Mouse (Mus musculus): Measurements from ENCODE around the gene Papss1.
A peak's percentile ranks its signal among the peaks of the same experiment; 100 is the strongest.
"Not testable (repeated sequence)": the region's sequence is repeated elsewhere in the genome, so short reads cannot be mapped to it uniquely, and the experiment has no call there.

The Papss1 gene

DNA sequence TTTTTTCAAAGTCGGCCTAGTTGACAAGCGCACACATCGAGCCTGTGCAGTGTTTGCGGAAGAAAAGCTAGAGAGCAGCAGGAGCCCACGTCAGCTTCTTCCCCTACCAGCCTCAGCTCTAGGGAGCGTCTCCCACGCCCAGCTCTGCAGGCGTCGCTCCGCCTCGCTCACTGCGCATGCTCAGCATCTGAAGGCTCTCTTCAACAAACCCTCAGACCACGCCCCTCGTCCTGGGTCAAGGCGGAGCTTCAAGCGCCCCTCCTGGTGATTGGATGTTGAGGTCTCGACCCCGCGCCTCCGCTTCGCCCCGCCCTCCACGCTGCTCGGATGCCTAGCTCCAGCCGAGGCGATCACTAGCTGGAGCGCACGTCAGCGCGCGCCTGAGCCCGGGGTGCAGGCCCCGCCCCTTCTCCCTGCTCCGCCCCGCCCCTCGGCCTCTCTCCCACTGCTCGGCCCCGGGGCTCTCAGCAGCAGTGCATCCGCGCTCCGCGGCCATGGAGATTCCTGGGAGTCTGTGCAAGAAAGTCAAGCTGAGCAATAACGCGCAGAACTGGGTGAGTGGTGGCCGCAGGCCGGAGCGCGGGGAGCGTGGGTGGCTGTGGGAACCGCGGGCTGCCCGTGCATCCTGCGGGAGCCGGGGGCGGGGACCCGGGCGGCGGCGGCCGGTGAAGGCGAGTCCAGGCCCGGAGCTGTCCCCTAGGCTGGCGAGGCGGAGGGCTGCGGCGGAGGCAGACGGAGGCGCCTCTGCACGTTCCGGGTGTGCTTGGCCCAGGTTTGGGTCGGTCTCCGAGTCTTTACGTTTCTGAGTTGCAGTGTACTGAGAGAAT, at the start of gene Papss1:
Gene Papss1 (plus strand): TSS at position 339 of the 827 bp plus-strand sequence.
- DNase-seq (ENCODE audit: low spot score), result peak; percentile 100

DNA sequence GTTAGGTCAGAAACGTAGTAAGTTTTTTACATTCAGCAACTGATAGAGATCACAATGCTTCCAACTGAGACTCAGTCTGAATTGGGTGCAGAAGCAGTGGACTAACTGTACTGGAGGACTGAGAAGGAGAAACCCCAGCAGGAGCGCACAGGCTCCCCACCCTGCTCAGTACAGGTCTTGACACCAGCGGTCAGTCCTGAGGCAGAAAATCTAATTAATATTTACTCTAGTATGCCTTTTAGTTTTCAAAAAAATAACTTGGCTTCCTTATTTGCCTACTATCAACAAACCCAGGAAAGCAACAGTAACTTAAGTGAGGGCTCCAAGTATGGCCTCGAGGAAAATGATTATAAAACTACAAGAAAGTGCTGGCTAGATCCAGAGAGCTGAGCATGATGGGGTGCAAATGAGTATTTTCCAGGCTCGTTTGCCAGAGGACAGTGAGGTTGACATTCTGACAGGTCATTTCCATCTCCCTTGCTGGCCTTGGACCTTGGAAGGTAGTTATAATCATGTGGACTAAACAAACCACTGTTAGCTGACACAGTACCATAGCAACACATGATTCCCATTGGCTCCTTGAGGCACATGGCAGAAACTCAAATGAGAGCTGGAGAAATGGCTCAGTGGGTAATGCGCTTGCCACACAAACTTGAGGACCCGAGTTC, 48.1 kb upstream of the Papss1 start:
- DNase-seq (ENCODE audit: low spot score), result no peak

DNA sequence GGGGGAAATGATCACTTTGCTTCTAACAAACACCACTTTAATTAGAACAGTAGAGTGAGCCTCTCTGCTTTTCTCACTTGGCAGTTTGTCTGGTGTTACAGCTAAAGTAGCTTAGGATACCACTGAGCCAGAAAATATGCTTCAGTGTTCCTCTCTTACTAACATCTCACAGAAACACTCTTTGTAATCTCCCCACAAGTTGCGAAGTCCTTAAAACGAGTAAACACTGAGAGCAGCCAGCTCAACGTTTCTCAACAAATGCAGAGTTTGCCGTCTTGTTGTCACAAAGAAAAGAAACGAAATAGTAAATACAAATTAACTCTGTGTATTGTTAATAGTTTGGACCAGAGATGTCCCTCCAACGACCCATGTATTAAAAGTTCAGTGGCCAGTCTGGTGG, 46.8 kb upstream of the Papss1 start:
- DNase-seq (ENCODE audit: low spot score), result no peak

DNA sequence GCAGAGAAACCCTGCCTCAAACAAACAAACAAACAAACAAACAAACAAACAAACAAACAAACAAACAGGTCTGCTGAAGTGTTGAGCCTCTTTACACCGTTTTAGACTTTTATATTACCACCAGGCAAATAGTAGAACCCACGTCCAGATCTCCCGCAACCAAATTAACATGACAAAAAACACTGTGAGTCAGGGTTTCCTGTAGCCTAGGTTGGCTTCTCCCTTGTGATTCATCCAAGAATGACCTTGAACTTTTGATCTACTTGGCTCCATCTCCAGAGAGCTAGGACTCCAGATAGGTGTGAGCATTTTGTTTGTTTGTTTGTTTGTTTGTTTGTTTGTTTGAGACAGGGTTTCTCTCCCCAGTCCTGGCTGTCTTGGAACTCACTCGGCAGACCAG, 43.4 kb upstream of the Papss1 start:
- no peak for DNase-seq (ENCODE audit: low spot score)

DNA sequence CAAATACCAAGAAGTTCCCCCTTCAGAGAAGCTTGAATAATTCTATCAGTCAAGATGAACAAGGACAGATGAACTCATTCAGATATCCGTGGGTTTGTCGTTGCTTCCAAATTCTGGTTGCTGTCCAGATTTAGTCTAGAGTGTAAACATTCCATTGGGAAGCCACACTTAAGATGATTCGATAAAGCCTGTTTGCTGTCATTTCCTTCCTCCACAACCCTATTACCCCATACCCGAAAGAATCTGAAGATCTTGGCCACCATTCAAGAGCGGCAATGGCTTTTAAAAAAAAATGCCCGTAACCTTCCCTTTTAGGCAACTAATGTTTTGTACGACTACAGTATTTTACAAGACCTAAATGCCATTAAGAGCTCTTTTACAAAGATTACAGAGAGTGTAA, 42.3 kb upstream of the Papss1 start:
- DNase-seq (ENCODE audit: low spot score), result peak; percentile 47

DNA sequence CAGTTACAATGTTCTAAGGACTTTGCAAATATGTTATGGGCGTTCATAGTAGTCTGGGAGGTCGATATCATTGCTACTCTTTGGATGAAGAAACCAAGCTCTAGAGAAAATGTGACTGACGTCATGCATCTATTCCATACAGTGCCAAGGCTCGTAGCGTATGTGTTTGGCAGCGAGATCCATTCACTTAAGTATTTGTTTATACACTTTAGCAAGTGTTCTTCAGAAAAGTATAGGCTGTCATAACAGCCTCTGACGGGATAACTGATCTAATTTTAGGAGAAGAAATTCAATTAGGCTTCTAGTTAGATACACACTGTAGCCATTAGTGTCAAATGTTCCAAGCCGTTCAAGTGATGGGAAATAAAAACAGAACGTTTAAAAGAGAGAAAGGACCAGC, 40.8 kb upstream of the Papss1 start:
- no peak for DNase-seq (ENCODE audit: low spot score)

DNA sequence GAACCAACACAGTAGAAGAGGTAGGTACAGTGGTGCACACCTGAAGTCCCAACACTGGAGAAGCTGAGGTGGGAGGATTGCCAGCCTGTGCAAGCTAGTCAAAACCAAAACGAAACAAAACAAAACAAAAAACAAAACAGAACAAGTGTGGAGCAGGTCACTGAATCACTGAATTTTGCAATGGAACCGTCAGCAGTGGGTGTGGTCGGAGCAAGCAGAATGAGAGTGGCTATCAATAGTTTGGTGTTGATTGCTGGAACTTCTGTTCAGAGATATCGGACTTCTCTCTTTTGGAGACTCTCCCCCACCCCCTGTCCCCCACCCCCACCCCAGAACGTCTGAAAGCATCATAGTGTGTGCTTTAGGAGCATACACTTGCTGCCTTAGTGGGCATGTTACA, 40.4 kb upstream of the Papss1 start:
- DNase-seq (ENCODE audit: low spot score), result peak; percentile 42

DNA sequence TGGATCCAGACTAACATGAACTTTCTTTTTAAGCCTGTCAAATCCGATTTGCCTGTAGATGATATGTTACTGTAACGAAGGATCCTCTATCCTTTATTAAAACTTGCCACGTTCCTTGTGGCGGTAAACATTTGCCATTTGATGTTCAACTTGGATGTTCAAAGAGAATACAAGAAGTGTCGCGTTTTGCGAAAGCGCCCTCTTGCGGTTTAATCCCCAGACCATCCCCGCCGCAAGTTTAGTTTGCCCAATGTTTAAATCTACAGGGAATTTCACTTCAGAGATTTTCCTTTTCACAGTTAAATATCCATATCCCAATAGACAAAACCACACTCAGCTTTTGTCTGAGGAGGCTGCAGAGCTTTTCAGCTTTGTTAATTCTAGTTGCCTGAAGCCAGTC, 39.8 kb upstream of the Papss1 start:
- no peak for DNase-seq (ENCODE audit: low spot score)

DNA sequence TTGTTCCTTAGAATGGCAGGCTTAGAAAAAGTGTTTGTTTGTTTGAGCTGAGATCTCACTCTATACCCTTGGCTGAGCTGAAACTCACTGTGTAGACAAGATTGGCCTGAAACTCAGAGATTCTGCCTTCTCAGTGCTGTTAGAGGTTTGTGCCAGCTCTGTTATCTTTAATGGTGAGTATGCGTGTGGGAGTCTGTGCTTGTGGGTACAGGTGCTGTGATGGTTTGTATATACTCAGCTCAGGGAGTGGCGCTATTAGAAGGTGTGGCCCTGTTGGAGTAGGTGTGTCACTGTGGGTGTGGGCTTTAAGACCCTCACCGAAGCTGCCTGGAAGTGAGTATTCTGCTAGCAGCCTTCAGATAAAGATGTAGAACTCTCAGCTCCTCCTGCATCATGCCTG, 39.3 kb upstream of the Papss1 start:
- no peak for DNase-seq (ENCODE audit: low spot score)

DNA sequence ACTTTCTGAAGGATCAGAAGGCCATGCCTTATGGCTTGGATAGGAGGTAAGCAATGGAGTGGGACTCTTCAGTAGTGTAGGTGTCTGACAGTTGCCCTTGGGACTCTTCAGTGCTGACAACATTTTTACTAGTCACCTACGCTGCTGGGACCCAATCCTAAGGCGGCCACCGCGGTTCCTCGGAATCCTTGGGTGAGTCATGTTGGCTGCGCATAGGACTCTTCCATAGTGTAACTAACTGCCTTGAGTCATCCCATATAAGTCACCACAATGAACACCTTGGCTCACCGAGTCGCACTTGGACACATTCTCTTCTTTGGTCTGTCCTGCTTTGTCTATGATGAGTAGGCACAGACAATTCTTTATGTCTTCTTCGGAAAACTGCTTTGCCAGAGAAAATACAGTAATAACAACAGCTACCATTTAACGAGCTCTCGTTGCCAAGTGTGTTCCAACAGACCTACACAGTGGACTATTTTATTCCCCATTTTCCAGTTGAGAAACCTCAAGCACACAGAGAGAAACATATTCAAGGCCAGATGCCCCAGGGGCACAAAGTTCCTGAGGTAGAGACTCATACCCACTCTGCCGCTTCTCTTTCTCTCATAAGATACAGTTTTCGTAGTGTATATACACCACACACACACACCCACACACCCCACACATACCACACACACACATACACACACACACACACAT, 23.2 kb upstream of the Papss1 start:
- DNase-seq (ENCODE audit: low spot score), result no peak

DNA sequence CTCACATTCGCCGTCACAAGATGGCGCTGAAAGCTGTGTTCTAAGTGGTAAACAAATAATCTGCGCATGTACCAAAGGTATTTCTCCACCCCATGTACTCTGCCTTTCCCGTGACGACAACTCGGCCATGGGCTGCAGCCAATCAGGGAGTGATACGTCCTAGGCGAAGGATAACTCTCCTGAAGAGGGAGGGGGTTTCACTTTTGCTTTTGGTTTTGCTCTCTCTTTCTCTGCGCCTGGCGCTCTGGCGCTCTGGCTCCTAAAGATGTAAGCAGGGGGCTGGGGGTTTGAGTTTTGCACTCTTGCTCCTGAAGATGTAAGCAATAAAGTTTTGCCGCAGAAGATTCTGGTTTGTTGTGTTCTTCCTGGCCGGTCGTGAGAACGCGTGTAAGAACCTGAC, 17.0 kb upstream of the Papss1 start:
- not testable (repeated sequence) for DNase-seq (ENCODE audit: low spot score)

DNA sequence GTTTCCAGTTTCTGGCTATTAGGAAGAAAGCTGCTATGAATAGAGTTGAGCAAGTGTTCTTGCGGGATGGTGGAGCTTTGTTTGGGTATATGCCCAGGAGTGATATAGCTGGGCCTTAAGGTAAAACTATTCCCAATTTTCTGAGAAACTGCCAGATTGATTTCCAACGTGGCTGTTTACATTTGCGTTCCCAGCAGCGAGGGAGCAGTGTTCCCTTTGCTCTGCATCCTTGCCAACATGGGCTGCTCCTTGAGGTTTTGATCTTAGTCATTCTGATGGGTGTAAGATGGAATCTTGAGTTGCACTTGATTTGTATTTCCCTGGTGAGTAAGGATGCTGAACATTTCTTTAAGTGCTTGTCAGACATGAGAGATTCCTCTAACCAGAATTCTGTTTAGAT, 14.5 kb upstream of the Papss1 start:
- DNase-seq (ENCODE audit: low spot score), result no peak

DNA sequence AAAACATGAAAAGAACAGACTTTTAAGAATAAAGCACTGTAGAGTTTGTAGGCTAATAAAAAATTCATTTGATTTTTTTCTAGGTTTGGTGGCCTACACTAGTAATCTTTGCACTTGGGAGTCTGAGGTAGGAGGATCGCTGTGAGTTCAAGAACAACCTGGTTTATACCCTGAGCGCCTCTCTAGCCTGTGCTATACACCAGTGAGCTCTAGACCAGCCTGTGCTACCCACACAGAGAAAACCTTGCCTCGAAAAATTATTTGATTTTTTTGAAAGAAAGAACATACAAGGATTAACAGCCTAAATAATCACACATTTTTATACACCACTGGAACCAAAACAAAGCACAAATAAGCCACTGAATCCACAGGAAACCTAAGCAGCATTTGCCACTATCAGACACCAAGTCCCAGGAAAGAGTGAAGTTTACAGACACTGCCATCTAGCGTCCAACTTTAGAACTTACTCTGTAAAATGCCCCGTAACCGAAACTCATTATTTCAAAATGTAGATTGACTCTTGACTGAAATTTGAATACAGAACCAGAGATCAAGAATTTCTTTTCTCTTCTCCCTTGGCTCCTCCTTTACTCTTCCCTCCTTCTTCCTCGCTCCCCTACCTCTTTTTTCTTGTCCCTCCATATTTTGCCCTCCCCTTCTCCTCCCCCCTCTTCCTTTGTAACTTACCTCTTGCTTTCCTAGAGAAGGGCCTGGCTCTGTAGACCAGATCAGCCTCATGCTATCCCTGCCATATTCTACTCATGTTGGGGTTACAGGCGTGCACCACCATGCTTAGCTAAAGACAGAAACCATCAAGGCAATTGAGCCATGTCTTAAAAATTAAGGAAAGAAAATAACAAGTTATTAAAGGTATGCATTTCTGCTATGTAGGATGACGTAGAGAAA, 12.0 kb upstream of the Papss1 start:
- peak; percentile 86 for DNase-seq (ENCODE audit: low spot score)

DNA sequence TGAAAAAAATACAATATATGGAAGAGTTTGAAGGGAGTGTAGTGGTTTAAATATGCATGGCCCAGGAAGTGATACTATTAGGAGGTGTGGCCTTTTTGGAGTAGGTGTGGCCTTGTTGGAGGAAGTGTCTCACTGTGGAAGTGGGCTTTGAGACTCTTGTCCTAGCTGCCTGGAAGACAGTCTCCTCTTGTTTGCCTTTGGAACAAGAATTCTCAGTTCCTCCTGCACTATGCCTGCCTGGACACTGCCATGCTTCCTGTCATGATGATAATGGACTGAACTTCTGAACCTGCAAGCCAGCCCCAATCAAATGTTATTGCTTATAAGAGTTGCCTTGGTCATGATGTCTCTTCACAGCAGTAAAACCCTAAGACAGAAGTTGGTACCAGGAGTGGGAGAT, 8.8 kb upstream of the Papss1 start:
- no peak for DNase-seq (ENCODE audit: low spot score)

DNA sequence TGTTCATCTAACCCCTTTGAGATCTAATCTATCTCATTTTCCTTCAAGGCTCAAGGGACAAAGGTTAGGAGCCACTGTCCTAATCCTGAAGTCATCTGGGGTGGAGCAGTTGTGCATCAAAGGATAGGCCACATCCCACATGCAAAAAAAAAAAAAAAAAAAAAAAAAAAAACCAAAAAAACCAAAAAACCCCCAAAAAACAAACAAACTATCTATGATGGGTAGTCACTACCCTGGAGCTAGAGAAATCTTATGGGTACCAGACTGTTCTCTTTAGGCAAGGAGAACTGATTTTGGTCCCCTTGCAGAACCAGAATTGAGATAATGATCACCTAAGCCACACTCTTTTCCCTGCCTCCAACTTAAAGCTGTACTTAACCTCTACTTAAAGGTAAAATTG, 3.0 kb upstream of the Papss1 start:
- no peak for DNase-seq (ENCODE audit: low spot score)

DNA sequence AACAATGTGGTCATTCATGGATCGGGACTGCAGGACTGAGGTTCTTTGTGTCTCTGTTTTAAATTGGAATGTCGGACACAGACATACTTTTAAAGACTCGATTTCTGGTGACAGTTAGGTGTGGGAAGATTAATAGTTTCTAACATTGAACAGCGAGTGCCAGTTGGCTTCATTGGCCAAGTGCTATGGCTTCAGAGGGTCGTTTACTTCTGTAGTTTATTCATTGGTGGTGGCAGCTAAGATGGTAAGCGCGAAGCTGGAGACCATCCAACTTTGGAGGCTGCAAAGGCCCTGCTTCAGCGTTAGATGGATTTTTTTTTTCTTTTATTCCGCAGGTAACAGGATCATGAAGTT, 666 bp downstream of the Papss1 start:
- DNase-seq (ENCODE audit: low spot score), result no peak

DNA sequence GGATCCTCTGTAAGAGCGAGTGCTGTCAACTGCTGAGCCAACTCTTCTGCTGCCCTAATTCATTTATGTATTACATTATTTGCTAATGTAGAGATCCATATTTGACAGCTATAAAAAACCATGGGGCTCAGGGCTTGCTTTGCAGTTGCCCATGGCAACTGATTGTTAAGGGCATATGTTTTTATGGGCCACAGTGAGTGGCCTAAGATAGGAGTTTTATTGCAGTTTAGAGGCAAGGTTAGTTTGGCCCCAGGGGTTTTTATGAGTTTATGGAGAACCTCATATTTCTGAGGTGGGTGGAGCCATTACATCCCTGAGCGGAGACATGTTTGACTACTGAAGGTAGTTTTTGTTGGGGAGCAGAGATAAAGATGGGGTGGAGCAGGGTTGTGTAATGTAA, 1.7 kb downstream of the Papss1 start:
- no peak for DNase-seq (ENCODE audit: low spot score)

DNA sequence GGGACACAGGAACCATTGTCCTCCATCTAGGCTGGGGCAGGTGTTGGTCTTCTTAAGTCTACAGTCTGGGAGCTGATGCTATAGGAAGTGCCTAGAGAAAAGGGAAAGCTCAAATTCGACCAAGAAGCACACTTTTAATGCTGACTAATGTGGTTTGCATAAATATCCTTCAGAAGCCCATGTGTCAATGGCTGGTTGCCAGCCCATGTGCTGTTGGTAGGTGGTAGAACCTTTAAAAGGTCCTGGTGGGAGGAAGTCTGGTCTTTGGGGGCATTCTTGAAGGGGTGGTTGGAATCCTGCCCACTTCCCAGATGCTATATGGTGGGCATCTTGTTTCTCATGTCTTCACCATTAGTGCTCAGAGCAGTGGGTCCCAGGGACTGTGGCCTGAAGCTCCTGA, 5.9 kb downstream of the Papss1 start:
- DNase-seq (ENCODE audit: low spot score), result no peak

DNA sequence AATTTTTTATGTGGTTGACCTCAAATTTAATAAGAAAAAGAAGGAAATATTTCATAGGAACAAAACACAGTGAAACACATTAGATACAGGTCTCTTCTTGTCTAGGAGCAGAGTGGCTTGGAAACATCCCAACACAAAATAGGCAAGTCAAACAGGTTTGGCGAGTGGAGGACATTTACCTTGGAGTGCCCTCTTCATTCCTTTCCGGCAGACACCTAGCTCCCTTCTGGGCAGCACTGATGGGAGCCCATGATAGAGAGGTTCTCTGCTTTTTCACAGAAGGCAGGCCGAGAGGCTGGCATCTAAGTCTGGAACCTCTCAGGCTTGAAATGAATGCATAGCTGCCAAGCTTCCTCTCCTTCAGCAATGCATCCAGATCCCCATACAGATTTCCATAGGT, 9.0 kb downstream of the Papss1 start:
- DNase-seq (ENCODE audit: low spot score), result no peak

DNA sequence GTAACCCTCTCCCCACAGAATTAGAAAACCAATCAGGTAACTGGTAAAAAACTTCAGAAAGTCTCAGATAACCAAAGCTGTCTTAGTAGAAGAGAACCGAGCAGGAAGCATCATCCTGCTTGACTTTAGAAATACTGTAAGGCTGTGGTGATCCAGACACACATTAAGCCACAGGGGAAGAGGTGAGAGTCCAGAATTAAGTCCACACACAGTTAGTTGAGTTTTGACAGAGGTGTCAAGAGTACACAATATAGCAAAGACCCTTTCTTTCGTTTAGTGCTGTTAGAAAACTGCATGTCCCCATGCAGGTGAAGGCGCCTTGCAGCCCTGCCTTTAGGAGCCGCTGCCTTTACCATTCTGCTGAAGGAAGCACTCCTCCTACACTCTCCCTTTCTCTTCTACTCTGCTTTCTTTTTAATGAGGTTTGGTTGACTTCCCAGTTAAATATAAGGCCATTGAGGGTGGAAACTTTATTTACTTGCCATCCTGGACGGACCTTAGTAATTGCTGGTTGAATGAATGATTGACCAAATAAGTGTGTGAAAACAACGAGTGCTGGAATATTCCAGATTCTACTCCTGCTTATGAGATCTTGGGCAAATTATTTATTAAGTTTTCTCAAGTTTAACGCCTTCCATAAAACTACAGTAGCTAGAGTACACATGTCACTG, 14.0 kb downstream of the Papss1 start:
- DNase-seq (ENCODE audit: low spot score), result no peak

DNA sequence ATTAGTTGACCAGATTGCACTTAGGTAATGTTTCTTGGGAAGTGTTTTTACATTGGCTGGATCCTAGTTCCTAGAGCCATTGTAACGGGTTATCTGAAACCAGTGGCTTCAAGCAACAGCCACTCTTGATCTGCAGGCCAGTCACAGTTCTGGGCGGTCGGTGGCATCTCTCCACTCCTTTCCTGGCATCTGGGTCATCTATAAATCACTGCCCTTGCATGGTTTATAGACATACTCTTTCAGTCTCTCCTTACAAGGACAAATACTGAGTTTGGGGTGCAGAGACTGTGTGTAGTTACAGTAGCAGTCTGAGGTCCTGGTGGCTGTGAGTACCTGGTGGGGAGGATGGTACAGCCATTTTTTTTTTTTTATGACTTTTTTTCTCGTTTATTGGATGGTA, 15.5 kb downstream of the Papss1 start:
- DNase-seq (ENCODE audit: low spot score), result no peak

DNA sequence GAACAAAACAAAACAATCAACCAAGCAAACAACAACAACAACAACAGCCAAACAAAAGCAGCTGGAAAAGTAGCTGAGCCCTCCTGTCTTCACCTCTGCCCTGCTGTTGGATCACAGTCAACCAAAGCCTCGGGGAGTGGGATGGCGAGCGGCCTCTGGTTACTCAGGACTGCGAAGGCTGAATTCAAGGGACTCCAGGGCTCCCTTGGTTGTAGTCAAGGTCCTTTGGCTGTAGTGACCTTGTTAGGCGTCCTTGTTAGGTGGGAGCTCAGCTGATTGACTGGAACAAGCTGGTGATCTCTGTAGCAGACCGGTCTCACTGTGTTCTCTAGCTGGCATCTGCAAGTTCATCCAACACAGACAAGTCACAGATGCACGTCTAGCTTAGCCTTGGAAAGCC, 16.5 kb downstream of the Papss1 start:
- no peak for DNase-seq (ENCODE audit: low spot score)

Data from adipocyte (in vitro differentiated cells).